In genomic region chr19:60144336-60144989, GRCm38 (mm10) we compare ENCODE assay signal across 8 mouse cellular contexts.
DNase-seq lines count a peak whose midpoint lies in the region; ATAC-seq and TF ChIP-seq lines count a peak whose summit lies in the region.

No protein-coding gene starts in this region.

- peak; percentile 99 for ATAC-seq in megakaryocyte, adult 5-6 weeks (ENCODE audit: poor library complexity, severe bottlenecking)

- TF ChIP-seq CTCF in left cerebral cortex, adult 2 months (IDR thresholded peaks at IDR 0.05), result peak; percentile 99

- H3K4me3 ChIP-seq in left cerebral cortex, adult 2 months, result peak overlapping the region; percentile 36

- intact Hi-C loops in left cerebral cortex, adult 2 months (cut with DNase I), result loop anchor here (1.0 to 10.0 kb wide), 5 partner anchors 202 to 760 kb away; partner anchors contain the start of gene Rab11fip2

- H3K27ac ChIP-seq in left cerebral cortex, adult 2 months, result no peak overlapping the region

- DNase-seq in adrenal gland, adult (ENCODE audit: inconsistent age in 2 of 2, low spot score in 1 of 2), result peak; percentile 74 to 93
- peak; percentile 98 for DNase-seq in embryo, embryonic 10 days (ENCODE audit: low spot score)
- peak; percentile 79 for DNase-seq in gastrocnemius, postnatal 10 days
- peak; percentile 94 for DNase-seq in hindlimb bud, embryonic 11.5 days (ENCODE audit: extremely low spot score, low read depth, low spot score)
- DNase-seq in left cerebral cortex, adult 2 months (ENCODE audit: extremely low spot score in 1 of 2, low spot score in 2 of 2), result peak; percentile 73 to 80
- DNase-seq in right cerebral cortex, adult 2 months (ENCODE audit: low spot score in 2 of 2), result peak; percentile 80 to 90
- DNase-seq in urinary bladder, postnatal 10 days (ENCODE audit: low spot score), result peak; percentile 43

Comparison
In these comparisons a context has a peak if more than half of its experiments do, and no peak if none do; other contexts are left out.
1. DNase-seq: peak in every context shown above with its lines; median percentile 98 in embryo, embryonic 10 days; 94 in hindlimb bud, embryonic 11.5 days; 85 in right cerebral cortex, adult 2 months; 84 in adrenal gland, adult; 79 in gastrocnemius, postnatal 10 days; 76 in left cerebral cortex, adult 2 months; 43 in urinary bladder, postnatal 10 days.